Mouse (Mus musculus) spleen, adult 2 months (tissue): Measurements from ENCODE around the gene Vdr.

Experiments
- CTCF ChIP-seq: fragments of 200-500 bp; IDR thresholded peaks from 2 replicates; pipeline ENCODE4 v1.5.1; 2011; ENCODE audit warnings: mild to moderate bottlenecking, inconsistent platforms; ENCODE audit not compliant: insufficient read depth, insufficient read length, insufficient replicate concordance; ENCODE audit errors: extremely low read depth
- POLR2A ChIP-seq: fragments of 200-500 bp; IDR thresholded peaks from 2 replicates; pipeline ENCODE4 v1.6.1; 2011; ENCODE audit warnings: low read depth, low read length, inconsistent platforms

GRCm38 (mm10) chr15:97821321-97821982, 89.0 kb downstream of the Vdr start:
- no peak for TF ChIP-seq CTCF
- no peak for TF ChIP-seq POLR2A
